Mouse (Mus musculus): ENCODE data around the gene Ankk1. TPM values are rescaled to one million over a fixed set of nuclear protein-coding genes. Genes with fewer than 3 reads are reported as not detected.

Ankk1 gene
- total RNA-seq, 2 experiments from 2014 or later = not detected

Other genes starting within 250 kb of the Ankk1 start
- not detected in 2 replicates for gene Gm4894, start 176.5 kb downstream of the Ankk1 start, total RNA-seq (2014; fragmentation: Nextera tagmentation)
- gene Gm4894, start 176.5 kb downstream of the Ankk1 start, total RNA-seq (2017) = not detected in 2 replicates
- gene Drd2, start 86.4 kb downstream of the Ankk1 start, total RNA-seq (2014; fragmentation: Nextera tagmentation) = not detected in 2 replicates
- not detected in 2 replicates for gene Drd2, start 86.4 kb downstream of the Ankk1 start, total RNA-seq (2017)
- 1.3 and 2.2 TPM in 2 replicates for gene Ttc12, start 59.2 kb upstream of the Ankk1 start, total RNA-seq (2014; fragmentation: Nextera tagmentation)
- 0.77 and 3.0 TPM in 2 replicates for gene Ttc12, start 59.2 kb upstream of the Ankk1 start, total RNA-seq (2017)